Comparison of ENCODE assay signal across 8 mouse cellular contexts in the genomic region with DNA sequence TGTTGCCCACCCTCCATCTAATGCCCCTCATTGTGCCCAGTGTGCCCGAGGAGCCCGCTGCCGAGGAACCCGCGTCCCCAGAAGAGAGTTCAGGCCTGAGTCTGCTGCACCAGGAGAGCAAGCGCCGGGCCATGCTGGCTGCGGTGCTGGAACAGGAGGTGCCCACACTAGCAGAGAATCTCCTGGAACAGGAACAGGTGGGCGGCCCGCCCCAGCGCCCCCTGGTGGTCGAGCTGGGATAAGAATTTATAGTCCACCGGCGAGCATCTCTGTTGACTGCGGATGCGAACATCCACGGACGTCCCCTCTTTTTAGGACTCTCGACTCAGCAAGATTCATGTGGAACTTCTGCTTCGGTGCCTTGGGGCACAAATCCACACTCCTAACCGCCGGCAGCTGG. TPM values are rescaled to one million over a fixed set of nuclear protein-coding genes. Genes with fewer than 3 reads are reported as not detected.
DNase-seq lines count a peak whose midpoint lies in the region; ATAC-seq lines count a peak whose summit lies in the region.

No protein-coding gene starts in this region.

- peak overlapping the region; percentile 33 for H3K4me3 ChIP-seq in intestine, embryonic 14.5 days (ENCODE audit: low read depth, low read length)

- WGBS in intestine, embryonic 14.5 days, result 2% methylated on average over 22 of the region's 22 CpGs

- peaks cover 69% of the 10 kb centered on the region for H3K27me3 ChIP-seq in intestine, embryonic 14.5 days (replicated peaks; ENCODE audit: control insufficient read depth, insufficient read depth, low read length)

- intact Hi-C loops in left cerebral cortex, postnatal 10 days (cut with DNase I), result no loop called here

- H3K9me3 ChIP-seq in intestine, embryonic 14.5 days (ENCODE audit: control insufficient read depth, low read length), result no peaks in the 10 kb centered on the region

- DNase-seq in adrenal gland, adult (ENCODE audit: inconsistent age in 2 of 2, low spot score in 1 of 2), result peak; percentile 77 to 91
- peak; percentile 81 for DNase-seq in embryo, embryonic 10.5 days (ENCODE audit: low spot score)
- peak; percentile 82 for DNase-seq in gastrocnemius, postnatal 25 days
- peak; percentile 96 for DNase-seq in intestine, embryonic 14.5 days (ENCODE audit: low spot score)
- peak; percentile 53 to 82 for DNase-seq in left cerebral cortex, postnatal 10 days (ENCODE audit: extremely low spot score in 1 of 2, low spot score in 2 of 2)
- peak; percentile 74 to 85 for DNase-seq in right cerebral cortex, postnatal 10 days (ENCODE audit: low spot score in 2 of 2)
- DNase-seq in urinary bladder, postnatal 14 days (ENCODE audit: low spot score), result peak; percentile 90

- ATAC-seq in intestine, embryonic 14.5 days (replicated peaks; ENCODE audit: low FRiP score, low TSS enrichment, low read depth), result peak; percentile 28; the same call in 1 of the 2 replicates
- ATAC-seq in megakaryocyte progenitor cell, adult 5-6 weeks (replicated peaks; ENCODE audit: poor library complexity), result peak; percentile 40

- peaks cover 6% of the 10 kb centered on the region for H3K4me1 ChIP-seq in intestine, embryonic 14.5 days (replicated peaks; ENCODE audit: control insufficient read depth, insufficient read depth, low read length)

- H3K9ac ChIP-seq in intestine, embryonic 14.5 days (ENCODE audit: low read length), result no peak overlapping the region

- H3K4me2 ChIP-seq in intestine, embryonic 14.5 days (ENCODE audit: low read length), result peak overlapping the region; percentile 70

- H3K36me3 ChIP-seq in intestine, embryonic 14.5 days (ENCODE audit: control insufficient read depth, insufficient read depth, low read length), result no peaks in the 10 kb centered on the region

- no peak overlapping the region for H3K27ac ChIP-seq in intestine, embryonic 14.5 days (ENCODE audit: low read depth)

RNA-seq across cellular contexts. Expression of a gene that starts 10.0 kb away (rescaled TPM):
- 10 to 100 TPM in 1 of 2 experiments, 1 to 10 TPM in 1; 5.8 to 12.5 TPM for total RNA-seq in gastrocnemius, postnatal 25 days (2021)
- polyA plus RNA-seq in intestine, embryonic 14.5 days (2014; fragmentation: Nextera tagmentation; extraction: Ambion mirVana), result 2.8 and 3.2 TPM in 2 replicates
- 1 to 10 TPM; 1.3 to 4.8 TPM for total RNA-seq in left cerebral cortex, postnatal 10 days (2021)
- total RNA-seq in megakaryocyte progenitor cell, adult 5-6 weeks (2015), result 3.6 and 4.6 TPM in 2 replicates
- 0.87 and 6.1 TPM in 2 replicates for total RNA-seq in megakaryocyte progenitor cell, adult 5-6 weeks (2017)

RNA-seq across cellular contexts. Expression of a gene that starts 12.3 kb away (rescaled TPM):
- under 1 TPM; 0.29 to 0.36 TPM for total RNA-seq in gastrocnemius, postnatal 25 days (2021)
- 1.5 and 2.2 TPM in 2 replicates for polyA plus RNA-seq in intestine, embryonic 14.5 days (2014; fragmentation: Nextera tagmentation; extraction: Ambion mirVana)
- under 1 TPM; 0.58 to 0.59 TPM for total RNA-seq in left cerebral cortex, postnatal 10 days (2021)
- 1.9 and 2.0 TPM in 2 replicates for total RNA-seq in megakaryocyte progenitor cell, adult 5-6 weeks (2015)
- total RNA-seq in megakaryocyte progenitor cell, adult 5-6 weeks (2017), result 3.9 and 5.2 TPM in 2 replicates

RNA-seq across cellular contexts. Expression of a gene that starts 27.0 kb away (rescaled TPM):
- total RNA-seq in gastrocnemius, postnatal 25 days (2021), result 10 to 100 TPM; 20.8 to 23.5 TPM
- polyA plus RNA-seq in intestine, embryonic 14.5 days (2014; fragmentation: Nextera tagmentation; extraction: Ambion mirVana), result 84.6 and 89.7 TPM in 2 replicates
- total RNA-seq in left cerebral cortex, postnatal 10 days (2021), result 10 to 100 TPM; 82.1 to 82.4 TPM
- total RNA-seq in megakaryocyte progenitor cell, adult 5-6 weeks (2015), result 43.2 and 50.8 TPM in 2 replicates
- 17.4 TPM in 2 replicates for total RNA-seq in megakaryocyte progenitor cell, adult 5-6 weeks (2017)

RNA-seq across cellular contexts. Expression of a gene that starts 38.3 kb away (rescaled TPM):
- not detected for total RNA-seq in gastrocnemius, postnatal 25 days (2021)
- not detected in 2 replicates for polyA plus RNA-seq in intestine, embryonic 14.5 days (2014; fragmentation: Nextera tagmentation; extraction: Ambion mirVana)
- 1 to 10 TPM; 5.1 to 5.2 TPM for total RNA-seq in left cerebral cortex, postnatal 10 days (2021)
- not detected in 2 replicates for total RNA-seq in megakaryocyte progenitor cell, adult 5-6 weeks (2015)
- 0.08 TPM in 1 of 2 replicates, not detected in the other for total RNA-seq in megakaryocyte progenitor cell, adult 5-6 weeks (2017)

RNA-seq across cellular contexts. Expression of a gene that starts 38.7 kb away (rescaled TPM):
- total RNA-seq in gastrocnemius, postnatal 25 days (2021), result not detected
- 1.9 and 2.5 TPM in 2 replicates for polyA plus RNA-seq in intestine, embryonic 14.5 days (2014; fragmentation: Nextera tagmentation; extraction: Ambion mirVana)
- total RNA-seq in left cerebral cortex, postnatal 10 days (2021), result 1 to 10 TPM; 1.3 to 1.5 TPM
- not detected in 2 replicates for total RNA-seq in megakaryocyte progenitor cell, adult 5-6 weeks (2015)
- total RNA-seq in megakaryocyte progenitor cell, adult 5-6 weeks (2017), result not detected in 2 replicates
